Mouse (Mus musculus) olfactory bulb, adult 2 months (tissue): ENCODE results near the gene Ptprn2.

ENCODE experiments used
- CTCF ChIP-seq: fragments of 200-500 bp; IDR thresholded peaks from 2 replicates; pipeline ENCODE4 v1.5.1; 2012; ENCODE audit warnings: low read depth, mild to moderate bottlenecking, low read length, moderate library complexity; ENCODE audit not compliant: insufficient read depth
- POLR2A ChIP-seq: fragments of 200-500 bp; IDR thresholded peaks from 2 replicates; pipeline ENCODE4 v1.6.1; 2012; ENCODE audit warnings: mild to moderate bottlenecking, low read depth, low read length, moderate library complexity; ENCODE audit not compliant: insufficient read depth

GRCm38 (mm10) chr12:117187167-117187566 lies 701.6 kb downstream of the Ptprn2 start:
- 0 out of 2 replicates have a peak, but pooled peaks have one; percentile 12 for TF ChIP-seq CTCF
- TF ChIP-seq POLR2A, result no peak
